Mouse (Mus musculus): ENCODE measurements around the gene Crocc. TPM values are rescaled to one million over a fixed set of nuclear protein-coding genes. Genes with fewer than 3 reads are reported as not detected.

Crocc gene
- polyA plus RNA-seq, 1 experiment from 2014 or later, result 4.9 TPM

- peaks cover 14% of the 10 kb centered on the region for H3K36me3 ChIP-seq
- 0 out of 2 replicates have a peak overlapping the region, but pooled peaks have one; percentile 10 for H3K9ac ChIP-seq (replicated peaks)
- ATAC-seq (ENCODE audit: low FRiP score), result no peak
- no peak overlapping the region for H3K4me3 ChIP-seq (replicated peaks)
- H3K27me3 ChIP-seq (replicated peaks), result no peaks in the 10 kb centered on the region
- H3K4me2 ChIP-seq, result no peak overlapping the region
- H3K9me3 ChIP-seq (replicated peaks), result no peaks in the 10 kb centered on the region
- peaks cover 24% of the 10 kb centered on the region for H3K4me1 ChIP-seq
- H3K27ac ChIP-seq (replicated peaks), result peak overlapping the region; percentile 51; the same call in 1 of the 2 replicates
- 16% methylated on average over 9 of the region's 9 CpGs for WGBS
Measured at GRCm38 (mm10) chr4:140983442-140983841, 76.9 kb downstream of the Crocc start.

DNA sequence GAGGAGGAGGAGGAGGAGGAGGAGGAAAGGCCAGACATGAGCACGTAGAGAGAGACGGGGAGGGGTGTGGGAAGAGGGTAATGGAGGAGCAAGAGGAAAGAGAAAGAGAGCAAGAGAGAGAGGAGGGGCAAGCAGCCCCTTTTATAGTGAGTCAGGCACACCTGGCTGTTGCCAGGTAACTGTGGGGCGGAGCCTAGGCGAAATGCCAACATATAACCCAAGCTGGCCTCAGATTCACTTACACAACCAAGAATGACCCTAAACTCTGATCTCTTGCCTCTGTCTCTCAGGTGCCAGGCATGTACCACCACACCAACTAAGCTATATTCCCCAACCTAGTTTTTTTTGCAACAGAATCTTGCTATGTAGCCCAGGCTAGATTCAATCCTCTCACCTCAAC, 77.5 kb downstream of the Crocc start:
- WGBS, result 50% methylated on average over 4 of the region's 4 CpGs
- Histone ChIP-seq H3K9ac (replicated peaks) (no peak overlapping the region), H3K36me3 (peaks cover 19% of the 10 kb centered on the region), H3K4me1 (peaks cover 18% of the 10 kb centered on the region), H3K4me2 (no peak overlapping the region), H3K27me3 (replicated peaks) (no peaks in the 10 kb centered on the region), H3K9me3 (replicated peaks) (no peaks in the 10 kb centered on the region), H3K27ac (replicated peaks) (peak overlapping the region; percentile 51; the same call in 1 of the 2 replicates), H3K4me3 (replicated peaks) (no peak overlapping the region)
- ATAC-seq (ENCODE audit: low FRiP score), result no peak

DNA sequence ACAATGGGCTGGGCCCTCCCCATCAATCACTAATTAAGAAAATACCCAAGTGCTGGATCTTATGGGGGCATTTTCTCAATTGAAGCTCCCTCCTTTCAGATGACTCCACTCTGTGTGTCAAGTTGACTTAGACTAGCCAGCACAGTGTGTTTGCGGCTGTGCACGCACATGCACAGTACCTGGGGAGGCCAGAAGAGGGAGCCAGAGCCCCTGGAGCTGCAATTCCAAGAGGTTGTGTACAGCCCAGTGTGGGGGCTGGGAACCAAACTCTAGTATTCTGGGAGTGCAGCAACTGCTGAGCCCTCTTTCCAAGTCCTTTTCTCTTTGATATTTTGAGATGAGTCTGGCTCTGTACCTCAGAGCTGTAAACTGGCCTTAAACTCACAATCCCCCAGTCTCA, 78.7 kb downstream of the Crocc start:
- no peak for ATAC-seq (ENCODE audit: low FRiP score)
- Histone ChIP-seq H3K9ac (replicated peaks) (no peak overlapping the region), H3K27me3 (replicated peaks) (no peaks in the 10 kb centered on the region), H3K36me3 (peaks cover 27% of the 10 kb centered on the region), H3K9me3 (replicated peaks) (no peaks in the 10 kb centered on the region), H3K27ac (replicated peaks) (no peak overlapping the region), H3K4me2 (no peak overlapping the region), H3K4me3 (replicated peaks) (no peak overlapping the region), H3K4me1 (peaks cover 11% of the 10 kb centered on the region)
- WGBS, result 94% methylated on average over 2 of the region's 2 CpGs

- no peak overlapping the region for H3K4me3 ChIP-seq (replicated peaks)
- H3K4me1 ChIP-seq, result peaks cover 1% of the 10 kb centered on the region; the same call in 1 of the 2 replicates
- peaks cover 61% of the 10 kb centered on the region for H3K36me3 ChIP-seq
- no peaks in the 10 kb centered on the region for H3K9me3 ChIP-seq (replicated peaks)
- no peak overlapping the region for H3K27ac ChIP-seq (replicated peaks)
- ATAC-seq (ENCODE audit: low FRiP score), result no peak
- 94% methylated on average over 14 of the region's 14 CpGs for WGBS
- H3K4me2 ChIP-seq, result no peak overlapping the region
- H3K27me3 ChIP-seq (replicated peaks), result no peaks in the 10 kb centered on the region
- no peak overlapping the region for H3K9ac ChIP-seq (replicated peaks)
Measured at GRCm38 (mm10) chr4:140977886-140978692, 82.3 kb downstream of the Crocc start.

GRCm38 (mm10) chr4:140977278-140977677, 83.1 kb downstream of the Crocc start:
- Histone ChIP-seq H3K4me3 (replicated peaks) (no peak overlapping the region), H3K4me1 (no peaks in the 10 kb centered on the region), H3K4me2 (no peak overlapping the region), H3K9me3 (replicated peaks) (no peaks in the 10 kb centered on the region), H3K36me3 (peaks cover 69% of the 10 kb centered on the region), H3K9ac (replicated peaks) (no peak overlapping the region), H3K27ac (replicated peaks) (no peak overlapping the region), H3K27me3 (replicated peaks) (no peaks in the 10 kb centered on the region)
- WGBS, result 93% methylated on average over 10 of the region's 10 CpGs
- ATAC-seq (ENCODE audit: low FRiP score), result no peak

- Histone ChIP-seq H3K36me3 (peaks cover 89% of the 10 kb centered on the region), H3K27me3 (replicated peaks) (no peaks in the 10 kb centered on the region), H3K9me3 (replicated peaks) (no peaks in the 10 kb centered on the region), H3K4me2 (no peak overlapping the region), H3K9ac (replicated peaks) (no peak overlapping the region), H3K4me3 (replicated peaks) (no peak overlapping the region), H3K4me1 (no peaks in the 10 kb centered on the region), H3K27ac (replicated peaks) (no peak overlapping the region)
- ATAC-seq (ENCODE audit: low FRiP score), result no peak
- 97% methylated on average over 7 of the region's 7 CpGs for WGBS
Measured at GRCm38 (mm10) chr4:140975356-140975755, 85.0 kb downstream of the Crocc start.

DNA sequence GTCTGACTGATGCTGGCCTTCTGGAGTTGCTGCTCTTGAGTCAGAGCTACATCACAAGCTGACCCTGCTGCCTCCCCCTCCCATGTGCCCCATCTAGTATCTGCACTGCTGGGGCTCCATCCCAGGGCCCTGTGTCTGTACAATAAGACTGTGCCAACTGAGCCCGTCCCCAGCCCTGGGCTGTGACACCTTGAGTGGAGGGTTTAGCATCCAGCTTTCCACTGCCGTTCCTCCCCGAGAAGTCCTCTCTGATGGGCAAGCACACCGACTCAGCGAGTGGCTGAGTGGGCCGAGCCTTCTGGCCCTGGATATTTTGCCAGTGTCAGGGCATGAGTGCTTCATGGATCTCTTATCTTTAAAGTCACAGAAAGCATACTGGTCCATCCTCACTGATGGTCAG, 85.9 kb downstream of the Crocc start:
- ATAC-seq (ENCODE audit: low FRiP score), result no peak
- H3K36me3 ChIP-seq, result peaks cover 90% of the 10 kb centered on the region
- WGBS, result 98% methylated on average over 6 of the region's 6 CpGs

GRCm38 (mm10) chr4:140971691-140972090, 88.7 kb downstream of the Crocc start:
- 90% methylated on average over 13 of the region's 13 CpGs for WGBS
- H3K36me3 ChIP-seq, result peaks cover 80% of the 10 kb centered on the region

More for the DNA sequence above, 85.9 kb downstream of the Crocc start:
- Histone ChIP-seq H3K27ac (replicated peaks) (no peak overlapping the region), H3K4me2 (no peak overlapping the region), H3K9me3 (replicated peaks) (no peaks in the 10 kb centered on the region), H3K4me3 (replicated peaks) (no peak overlapping the region), H3K9ac (replicated peaks) (no peak overlapping the region), H3K4me1 (no peaks in the 10 kb centered on the region), H3K27me3 (replicated peaks) (no peaks in the 10 kb centered on the region)

GRCm38 (mm10) chr4:140967386-140968159, 92.8 kb downstream of the Crocc start:
- no peak overlapping the region for H3K4me3 ChIP-seq (replicated peaks)
- H3K4me2 ChIP-seq, result no peak overlapping the region
- H3K27me3 ChIP-seq (replicated peaks), result no peaks in the 10 kb centered on the region
- no peaks in the 10 kb centered on the region for H3K9me3 ChIP-seq (replicated peaks)
- 91% methylated on average over 11 of the region's 11 CpGs for WGBS
- no peak overlapping the region for H3K9ac ChIP-seq (replicated peaks)
- ATAC-seq (ENCODE audit: low FRiP score), result no peak
- peaks cover 46% of the 10 kb centered on the region for H3K36me3 ChIP-seq
- peaks cover 21% of the 10 kb centered on the region for H3K4me1 ChIP-seq
- no peak overlapping the region for H3K27ac ChIP-seq (replicated peaks)

More at GRCm38 (mm10) chr4:140971691-140972090, 88.7 kb downstream of the Crocc start:
- ATAC-seq (ENCODE audit: low FRiP score), result no peak
- H3K4me2 ChIP-seq, result no peak overlapping the region
- H3K9me3 ChIP-seq (replicated peaks), result no peaks in the 10 kb centered on the region
- H3K4me1 ChIP-seq, result no peaks in the 10 kb centered on the region
- no peak overlapping the region for H3K9ac ChIP-seq (replicated peaks)
- H3K27me3 ChIP-seq (replicated peaks), result no peaks in the 10 kb centered on the region
- H3K4me3 ChIP-seq (replicated peaks), result no peak overlapping the region
- H3K27ac ChIP-seq (replicated peaks), result no peak overlapping the region

Other genes starting within 250 kb of the Crocc start
- 0.22 TPM in 1 of 2 replicates, not detected in the other for gene Padi3, start 249.9 kb downstream of the Crocc start, polyA plus RNA-seq (2015; fragmentation: Nextera tagmentation; extraction: Ambion mirVana)
- 0.08 and 0.24 TPM in 2 replicates for gene Padi1, start 214.8 kb downstream of the Crocc start, polyA plus RNA-seq (2015; fragmentation: Nextera tagmentation; extraction: Ambion mirVana)
- gene Padi2, start 154.2 kb downstream of the Crocc start, polyA plus RNA-seq (2015; fragmentation: Nextera tagmentation; extraction: Ambion mirVana), result 1.0 and 2.9 TPM in 2 replicates
- 492 and 530 TPM in 2 replicates for gene Sdhb, start 99.3 kb downstream of the Crocc start, polyA plus RNA-seq (2015; fragmentation: Nextera tagmentation; extraction: Ambion mirVana)
- 162 and 188 TPM in 2 replicates for gene Atp13a2, start 73.7 kb downstream of the Crocc start, polyA plus RNA-seq (2015; fragmentation: Nextera tagmentation; extraction: Ambion mirVana)
- gene Mfap2, start 50.1 kb downstream of the Crocc start, polyA plus RNA-seq (2015; fragmentation: Nextera tagmentation; extraction: Ambion mirVana), result 210 and 222 TPM in 2 replicates
- 56.8 and 59.8 TPM in 2 replicates for gene Necap2, start 17.8 kb upstream of the Crocc start, polyA plus RNA-seq (2015; fragmentation: Nextera tagmentation; extraction: Ambion mirVana)
- gene Spata21, start 27.8 kb upstream of the Crocc start, polyA plus RNA-seq (2015; fragmentation: Nextera tagmentation; extraction: Ambion mirVana), result 0.51 and 0.55 TPM in 2 replicates
- 23.7 and 29.1 TPM in 2 replicates for gene Szrd1, start 79.2 kb upstream of the Crocc start, polyA plus RNA-seq (2015; fragmentation: Nextera tagmentation; extraction: Ambion mirVana)
- gene Fbxo42, start 87.4 kb upstream of the Crocc start, polyA plus RNA-seq (2015; fragmentation: Nextera tagmentation; extraction: Ambion mirVana), result 23.3 and 23.8 TPM in 2 replicates
- gene Rsg1, start 153.4 kb upstream of the Crocc start, polyA plus RNA-seq (2015; fragmentation: Nextera tagmentation; extraction: Ambion mirVana), result 8.9 and 9.0 TPM in 2 replicates
- gene Arhgef19, start 178.9 kb upstream of the Crocc start, polyA plus RNA-seq (2015; fragmentation: Nextera tagmentation; extraction: Ambion mirVana), result 1.3 and 3.8 TPM in 2 replicates
- 0.87 and 1.9 TPM in 2 replicates for gene Epha2, start 240.7 kb upstream of the Crocc start, polyA plus RNA-seq (2015; fragmentation: Nextera tagmentation; extraction: Ambion mirVana)

Measured in neural tube, embryonic 15.5 days (tissue).